Mouse (Mus musculus) MEL (cell line): Measurements from ENCODE around the gene Apba2. TPM values are rescaled to one million over a fixed set of nuclear protein-coding genes. Genes with fewer than 3 reads are reported as not detected.

Experiments
- DNase-seq: peaks from one replicate; pipeline ENCODE4 v3.0.0; 2011; ENCODE audit warnings: low read depth, low spot score
- H3K27ac ChIP-seq: 2 replicates; pipeline ENCODE4 v1.5.1; 2012; ENCODE audit warnings: low read depth, mild to moderate bottlenecking, control low read depth, low read length, moderate library complexity; ENCODE audit not compliant: control insufficient read depth
- H3K27me3 ChIP-seq, 2 experiments: fragments of 150-350 bp in 1 of 2; sonication (generic) in 1 of 2; 2 replicates each; pipeline ENCODE4 v1.6.1; 2012; ENCODE audit warnings: low read length in 2 of 2, mild to moderate bottlenecking in 2 of 2, improper control_type of control experiment in 1 of 2, moderate library complexity in 1 of 2; ENCODE audit not compliant: insufficient read depth in 2 of 2, control insufficient read depth in 1 of 2
- H3K36me3 ChIP-seq, 2 experiments: 2 replicates each; pipeline ENCODE4 v1.6.1; 2012 to 2014; ENCODE audit warnings: low read length in 2 of 2, improper control_type of control experiment in 1 of 2, inconsistent platforms in 1 of 2, mild to moderate bottlenecking in 1 of 2; ENCODE audit not compliant: insufficient read depth in 2 of 2, control insufficient read depth in 1 of 2
- H3K4me1 ChIP-seq, 2 experiments: fragments of 150-350 bp in 1 of 2; sonication (generic) in 1 of 2; 2 replicates each; pipeline ENCODE4 v1.6.1; 2012; ENCODE audit warnings: low read length in 2 of 2, improper control_type of control experiment in 1 of 2, mild to moderate bottlenecking in 1 of 2; ENCODE audit not compliant: insufficient read depth in 2 of 2, control insufficient read depth in 1 of 2
- H3K4me3 ChIP-seq, 2 experiments: fragments of 150-350 bp in 1 of 2; sonication (generic) in 1 of 2; 2 replicates each; pipeline ENCODE4 v1.5.1; 2012; ENCODE audit warnings: low read depth in 2 of 2, low read length in 2 of 2, mild to moderate bottlenecking in 2 of 2, moderate library complexity in 2 of 2, control low read depth in 1 of 2, improper control_type of control experiment in 1 of 2; ENCODE audit not compliant: control insufficient read depth in 1 of 2, insufficient read depth in 1 of 2
- H3K79me2 ChIP-seq: 2 replicates; pipeline ENCODE4 v1.6.1; 2012; ENCODE audit warnings: mild to moderate bottlenecking, low read length, moderate library complexity; ENCODE audit not compliant: control insufficient read depth, poor library complexity, insufficient read depth
- H3K9ac ChIP-seq: 2 replicates; pipeline ENCODE4 v1.6.1; 2012; ENCODE audit warnings: low read depth, mild to moderate bottlenecking, control low read depth, low read length, moderate library complexity; ENCODE audit not compliant: control insufficient read depth, poor library complexity, severe bottlenecking
- H3K9me3 ChIP-seq: fragments of 150-350 bp; sonication (generic); replicated peaks from 2 replicates; pipeline ENCODE4 v1.6.1; 2012; ENCODE audit warnings: mild to moderate bottlenecking, low read length, improper control_type of control experiment, moderate library complexity; ENCODE audit not compliant: insufficient read depth
- BHLHE40 ChIP-seq: IDR thresholded peaks from 2 replicates; pipeline ENCODE4 v1.6.1; 2012; ENCODE audit warnings: low read depth, mild to moderate bottlenecking, inconsistent platforms, low read length, improper control_type of control experiment, borderline replicate concordance
- CHD1 ChIP-seq: IDR thresholded peaks from 2 replicates; pipeline ENCODE4 v1.6.1; 2012; ENCODE audit warnings: low read depth, mild to moderate bottlenecking, inconsistent platforms, low read length, improper control_type of control experiment
- ELF1 ChIP-seq: IDR thresholded peaks from 2 replicates; pipeline ENCODE4 v1.6.1; 2014; ENCODE audit warnings: low read depth, mild to moderate bottlenecking, inconsistent platforms, low read length, improper control_type of control experiment, moderate library complexity
- EP300 ChIP-seq, 2 experiments: IDR thresholded peaks; 2 replicates each; pipeline ENCODE4 v1.6.1; 2011; ENCODE audit warnings: improper control_type of control experiment in 2 of 2, low read length in 2 of 2, low read depth in 1 of 2, mild to moderate bottlenecking in 1 of 2
- ETS1 ChIP-seq: IDR thresholded peaks from 2 replicates; pipeline ENCODE4 v1.6.1; 2012; ENCODE audit warnings: low read depth, mild to moderate bottlenecking, inconsistent platforms, low read length, improper control_type of control experiment, moderate library complexity
- JUND ChIP-seq: IDR thresholded peaks from 2 replicates; pipeline ENCODE4 v1.6.1; 2011; ENCODE audit warnings: low read depth, mild to moderate bottlenecking, improper control_type of control experiment, low read length
- MAFK ChIP-seq: IDR thresholded peaks from 2 replicates; pipeline ENCODE4 v1.6.1; 2011; ENCODE audit warnings: low read depth, mild to moderate bottlenecking, low read length, improper control_type of control experiment, borderline replicate concordance
- MAX ChIP-seq: IDR thresholded peaks from 2 replicates; pipeline ENCODE4 v1.6.1; 2011; ENCODE audit warnings: low read length, improper control_type of control experiment
- MAZ ChIP-seq: IDR thresholded peaks from 2 replicates; pipeline ENCODE4 v1.6.1; 2012; ENCODE audit warnings: low read depth, mild to moderate bottlenecking, inconsistent platforms, low read length, improper control_type of control experiment
- POLR2A ChIP-seq, 2 experiments: IDR thresholded peaks; 2 replicates each; pipeline ENCODE4 v1.6.1; 2011 to 2012; ENCODE audit warnings: low read length in 2 of 2, mild to moderate bottlenecking in 2 of 2, control low read depth in 1 of 2, improper control_type of control experiment in 1 of 2, low read depth in 1 of 2, moderate library complexity in 1 of 2; ENCODE audit not compliant: control insufficient read depth in 1 of 2, insufficient read depth in 1 of 2, poor library complexity in 1 of 2
- POLR2AphosphoS5 ChIP-seq: IDR thresholded peaks from 2 replicates; pipeline ENCODE4 v1.6.1; 2012; ENCODE audit warnings: low read depth, borderline replicate concordance, mild to moderate bottlenecking, inconsistent platforms, low read length, moderate library complexity, mixed read lengths
- RAD21 ChIP-seq: IDR thresholded peaks from 2 replicates; pipeline ENCODE4 v1.6.1; 2011; ENCODE audit warnings: mild to moderate bottlenecking, low read depth, low read length, improper control_type of control experiment
- SIN3A ChIP-seq: IDR thresholded peaks from 2 replicates; pipeline ENCODE4 v1.6.1; 2012; ENCODE audit warnings: low read length, improper control_type of control experiment, inconsistent platforms
- ZNF384 ChIP-seq: IDR thresholded peaks from 2 replicates; pipeline ENCODE4 v1.6.1; 2012; ENCODE audit warnings: low read depth, mild to moderate bottlenecking, inconsistent platforms, low read length, improper control_type of control experiment
- polyA plus RNA-seq, 2 experiments: library from polyadenylated mRNA; stranded (reverse) in 1 of 2; unstranded in 1 of 2; fragments of >175 nt in 1 of 2; fragments of >200 nt in 1 of 2; gene quantifications; 2 replicates each; pipeline versions ENCODE4 v1.2.1 to v1.2.4; 2012; ENCODE audit warnings: low replicate concordance in 2 of 2, low read depth in 1 of 2; ENCODE audit not compliant: insufficient read length in 2 of 2, insufficient read depth in 1 of 2, missing spikeins in 1 of 2
- total RNA-seq: library from RNA; depleted of rRNA; stranded (reverse); fragments of 300-350 nt; gene quantifications from 2 replicates; pipeline ENCODE4 v1.2.3, GENCODE M21; 2012

Gene Apba2
- total and polyA plus RNA-seq, 3 experiments = not detected

DNA sequence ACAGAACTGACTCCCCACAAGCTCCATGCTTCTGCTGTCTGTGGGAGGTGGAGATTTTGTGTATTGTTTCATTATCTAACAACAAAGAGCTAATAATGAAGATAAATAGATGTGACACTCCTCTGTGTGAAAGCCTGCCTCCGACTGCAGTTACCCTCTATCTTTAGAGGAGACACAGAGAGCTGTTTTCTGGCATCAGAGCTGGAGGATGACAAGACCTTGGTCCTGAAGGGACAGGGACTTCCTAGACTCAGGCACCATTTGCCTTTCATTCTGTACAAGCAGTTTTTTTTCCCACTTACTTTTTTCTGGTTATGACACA, 20.9 kb downstream of the Apba2 start:
- no peaks in the 10 kb centered on the region for H3K9me3 ChIP-seq
- no peak for DNase-seq
- no peak for TF ChIP-seq ELF1
- no peak for TF ChIP-seq MAFK
- no peak for TF ChIP-seq RAD21
- TF ChIP-seq MAZ = no peak
- no peak for TF ChIP-seq POLR2A (IDR thresholded peaks at IDR 0.05; ENCODE audit: control insufficient read depth in 1 of 2, insufficient read depth in 1 of 2, low read depth in 1 of 2, low read length in 2 of 2, poor library complexity in 1 of 2)
- TF ChIP-seq POLR2AphosphoS5 = no peak
- TF ChIP-seq, all 39 proteins: peak for 0
- no peaks in the 10 kb centered on the region for H3K79me2 ChIP-seq
- H3K27ac ChIP-seq = no peak overlapping the region
- no peak overlapping the region for H3K9ac ChIP-seq
- H3K4me1 ChIP-seq = no peaks in the 10 kb centered on the region
- no peak overlapping the region for H3K4me3 ChIP-seq
- H3K36me3 ChIP-seq = no peaks in the 10 kb centered on the region
- no peaks in the 10 kb centered on the region for H3K27me3 ChIP-seq

DNA sequence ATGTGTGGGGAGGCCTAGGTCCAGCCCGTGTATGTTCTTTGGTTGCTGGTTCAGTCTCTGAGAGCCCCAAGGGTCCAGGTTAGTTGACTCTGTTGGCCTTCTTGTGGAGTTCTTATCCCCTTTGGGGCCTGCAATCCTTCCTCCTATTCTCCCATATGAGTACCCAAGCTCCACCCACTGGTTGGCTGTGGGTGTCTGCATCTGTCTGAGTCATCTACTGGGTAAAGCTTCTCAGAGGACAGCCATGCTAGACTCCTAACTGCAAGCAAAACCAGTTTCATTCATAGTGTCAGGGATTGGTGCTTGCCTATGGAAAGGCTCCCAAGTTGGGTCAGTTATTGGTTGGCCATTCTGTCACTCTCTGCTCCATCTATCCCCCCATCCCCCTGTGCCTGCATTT, 29.8 kb downstream of the Apba2 start:
- Histone ChIP-seq H3K9me3 (no peaks in the 10 kb centered on the region), H3K4me1 (no peaks in the 10 kb centered on the region)
- no peak for DNase-seq
- no peak for TF ChIP-seq RAD21
- no peak for TF ChIP-seq ETS1
- TF ChIP-seq JUND = no peak
- no peak for TF ChIP-seq CHD1
- no peak for TF ChIP-seq ZNF384
- no peak for TF ChIP-seq EP300 (IDR thresholded peaks at IDR 0.05; ENCODE audit: low read depth in 1 of 2, low read length in 2 of 2)
- TF ChIP-seq BHLHE40 = no peak
- TF ChIP-seq POLR2A (IDR thresholded peaks at IDR 0.05; ENCODE audit: control insufficient read depth in 1 of 2, insufficient read depth in 1 of 2, low read depth in 1 of 2, low read length in 2 of 2, poor library complexity in 1 of 2) = no peak
- no peak for TF ChIP-seq MAX
- TF ChIP-seq, all 39 proteins: peak for 0
- Histone ChIP-seq H3K27ac (no peak overlapping the region), H3K9ac (no peak overlapping the region), H3K27me3 (no peaks in the 10 kb centered on the region), H3K4me3 (no peak overlapping the region), H3K79me2 (no peaks in the 10 kb centered on the region), H3K36me3 (no peaks in the 10 kb centered on the region)

DNA sequence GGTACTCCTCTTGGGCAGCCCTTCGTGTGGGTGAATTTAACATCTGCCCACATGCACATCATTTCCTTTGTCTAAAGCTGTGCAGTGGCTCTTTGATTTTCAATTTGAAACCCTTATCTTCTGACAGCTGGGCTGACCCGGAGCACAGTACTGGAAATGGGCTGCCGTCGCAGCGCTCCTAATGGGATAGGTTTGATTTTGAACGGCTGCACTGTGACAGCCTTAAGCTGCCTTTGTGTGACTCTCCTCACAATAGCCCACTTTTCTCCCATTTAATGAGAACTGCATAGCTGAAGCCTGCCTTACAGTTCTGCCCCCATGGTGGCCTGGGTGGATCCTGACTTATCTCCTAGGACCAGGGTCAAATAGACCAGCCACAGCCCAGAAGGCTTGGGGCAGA, 31.9 kb downstream of the Apba2 start:
- Histone ChIP-seq H3K9me3 (no peaks in the 10 kb centered on the region), H3K27me3 (no peaks in the 10 kb centered on the region), H3K4me3 (no peak overlapping the region), H3K79me2 (no peaks in the 10 kb centered on the region)
- no peak for TF ChIP-seq SIN3A
- TF ChIP-seq MAX = no peak
- TF ChIP-seq, all 39 proteins: peak for 0
- no peak overlapping the region for H3K9ac ChIP-seq
- DNase-seq = no peak
- no peaks in the 10 kb centered on the region for H3K36me3 ChIP-seq
- no peak overlapping the region for H3K27ac ChIP-seq
- H3K4me1 ChIP-seq = no peaks in the 10 kb centered on the region
